Mouse (Mus musculus): ENCODE data around the gene Dnajc2. TPM values are rescaled to one million over a fixed set of nuclear protein-coding genes. Genes with fewer than 3 reads are reported as not detected.

The Dnajc2 gene
- total RNA-seq (2021) = 10 to 100 TPM; 33.7 to 34.6 TPM
- long read RNA-seq, experiment 1, transcript Dnajc2-201 (17 exons, 2,133 nt) = major isoform, 48 of 58 reads
- long read RNA-seq, experiment 1, transcript Dnajc2-204 (17 exons, 1,994 nt) = minor isoform, 5 of 58 reads
- long read RNA-seq, experiment 1, partial matches to known transcripts = 2 of 58 reads
- long read RNA-seq, experiment 1, other reads (novel, unspliced or antisense) = 3 of 58 reads
- long read RNA-seq, experiment 2, transcript Dnajc2-201 (17 exons, 2,133 nt) = major isoform, 27 of 31 reads
- long read RNA-seq, experiment 2, partial matches to known transcripts = 2 of 31 reads
- long read RNA-seq, experiment 2, other reads (novel, unspliced or antisense) = 0 of 31 reads

DNA sequence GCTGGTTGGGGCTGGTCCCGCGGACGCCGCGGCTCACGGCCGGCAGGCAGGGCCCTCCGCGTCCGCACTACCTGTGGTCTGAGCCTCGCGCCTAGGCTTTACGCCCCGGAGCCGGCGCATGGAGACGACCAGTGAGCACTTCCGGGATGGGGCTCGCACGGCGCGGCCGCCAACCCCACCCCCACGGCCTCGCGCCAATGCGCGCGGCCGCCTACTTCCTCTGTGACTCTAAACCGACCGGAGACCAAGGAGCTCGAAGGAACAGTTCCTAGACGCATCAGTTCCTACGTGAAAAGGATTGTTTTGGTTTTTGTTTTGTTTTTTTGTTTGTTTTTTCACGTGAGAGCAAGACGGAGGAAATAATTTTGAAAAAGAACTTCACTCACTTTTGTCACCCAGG is at the start of gene Dnajc2, which contains the start of gene Psmc2:
Gene Dnajc2, minus strand, starts transcription at position 199 of the 400 bp plus-strand sequence.
Gene Psmc2, plus strand, starts transcription at position 231 of the 400 bp plus-strand sequence.
- DNase-seq (ENCODE audit: low spot score in 2 of 2) = peak; percentile 91 to 92

GRCm38 (mm10) chr5:21831761-21832160 is 46.7 kb upstream of the Dnajc2 start:
- DNase-seq (ENCODE audit: low spot score in 2 of 2) = no peak
- intact Hi-C loops (cut with DNase I) = no loop called here

More for the DNA sequence above, at the start of gene Dnajc2, which contains the start of gene Psmc2:
- intact Hi-C loops (cut with DNase I) = loop anchor here (10.0 kb wide), 1 partner anchor 730 kb away; no protein-coding TSS in a partner anchor

DNA sequence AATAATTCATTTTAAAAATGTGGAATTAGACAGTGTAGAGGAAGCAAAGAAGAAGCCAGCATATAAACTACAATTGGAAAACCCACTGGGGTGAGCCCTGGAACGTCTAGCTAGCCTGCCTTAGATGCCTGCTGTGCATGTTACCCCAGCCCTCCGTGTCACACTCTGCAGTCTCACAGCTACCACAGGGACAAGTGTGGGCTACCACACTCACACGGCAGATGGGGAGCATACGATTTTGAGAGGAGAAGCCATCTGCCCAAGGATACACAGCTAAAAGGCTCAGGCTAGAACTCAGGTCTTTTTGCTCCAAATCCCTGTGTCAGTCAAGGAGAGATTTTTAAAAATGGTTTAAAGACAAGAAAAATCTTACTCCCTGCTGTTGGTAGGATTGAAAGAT is 43.8 kb upstream of the Dnajc2 start:
- intact Hi-C loops (cut with DNase I) = no loop called here
- peak; percentile 8 to 21 for DNase-seq (ENCODE audit: low spot score in 2 of 2)

- intact Hi-C loops (cut with DNase I) = no loop called here
- no peak for DNase-seq (ENCODE audit: low spot score in 2 of 2)
Observed at GRCm38 (mm10) chr5:21827643-21828042, 42.6 kb upstream of the Dnajc2 start.

- intact Hi-C loops (cut with DNase I) = no loop called here
- DNase-seq (ENCODE audit: low spot score in 2 of 2) = no peak
Observed at GRCm38 (mm10) chr5:21826370-21826769, 41.3 kb upstream of the Dnajc2 start.

GRCm38 (mm10) chr5:21813994-21814393 is 28.9 kb upstream of the Dnajc2 start:
- intact Hi-C loops (cut with DNase I) = no loop called here
- peak; percentile 49 to 54 for DNase-seq (ENCODE audit: low spot score in 2 of 2)

DNA sequence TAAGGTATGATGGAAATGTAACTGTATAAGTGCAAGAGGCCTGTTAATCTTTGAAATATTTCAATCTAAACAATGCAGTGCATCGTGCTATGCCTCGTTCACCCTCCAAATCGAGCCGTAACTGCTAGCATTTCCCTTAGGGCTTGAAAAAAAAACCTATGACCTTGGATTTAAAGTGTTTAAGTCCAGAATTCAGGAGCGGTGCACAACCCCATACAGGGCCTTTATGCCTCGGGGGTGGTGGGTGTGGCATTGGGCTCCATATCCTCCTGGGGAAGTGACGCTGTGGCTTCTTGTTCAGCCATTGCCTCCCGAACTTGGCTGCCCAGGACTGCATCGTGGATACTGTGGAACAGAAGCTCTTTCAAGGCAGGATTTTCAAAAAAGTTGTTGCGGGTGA is 25.9 kb upstream of the Dnajc2 start:
- intact Hi-C loops (cut with DNase I) = no loop called here
- no peak for DNase-seq (ENCODE audit: low spot score in 2 of 2)

GRCm38 (mm10) chr5:21804837-21805236 is 19.8 kb upstream of the Dnajc2 start:
- intact Hi-C loops (cut with DNase I) = no loop called here
- no peak for DNase-seq (ENCODE audit: low spot score in 2 of 2)

GRCm38 (mm10) chr5:21803691-21804188 is 18.7 kb upstream of the Dnajc2 start:
- intact Hi-C loops (cut with DNase I) = no loop called here
- DNase-seq (ENCODE audit: low spot score in 2 of 2) = no peak

GRCm38 (mm10) chr5:21802907-21803306 is 17.9 kb upstream of the Dnajc2 start:
- intact Hi-C loops (cut with DNase I) = no loop called here
- no peak for DNase-seq (ENCODE audit: low spot score in 2 of 2)

DNA sequence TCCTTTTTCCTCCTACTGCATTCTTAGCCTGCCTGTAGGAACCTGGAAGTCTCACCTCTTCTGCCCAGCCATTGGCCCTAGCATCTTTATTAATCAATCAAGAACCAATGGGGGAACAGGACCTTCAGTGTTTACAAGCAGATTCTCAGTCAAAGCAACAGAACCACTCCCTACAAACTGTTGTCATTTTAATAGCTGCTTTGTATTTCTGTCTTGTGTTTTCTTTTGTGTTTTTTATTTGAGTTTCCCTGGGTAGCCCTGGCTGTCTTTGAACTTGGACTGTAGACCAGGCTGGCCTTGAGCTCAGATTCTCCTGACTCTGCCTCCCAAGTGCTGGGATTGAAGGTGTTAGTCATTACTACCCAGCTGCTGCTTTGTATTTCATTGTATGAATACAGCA is 7.1 kb upstream of the Dnajc2 start:
- intact Hi-C loops (cut with DNase I) = no loop called here
- DNase-seq (ENCODE audit: low spot score in 2 of 2) = no peak

DNA sequence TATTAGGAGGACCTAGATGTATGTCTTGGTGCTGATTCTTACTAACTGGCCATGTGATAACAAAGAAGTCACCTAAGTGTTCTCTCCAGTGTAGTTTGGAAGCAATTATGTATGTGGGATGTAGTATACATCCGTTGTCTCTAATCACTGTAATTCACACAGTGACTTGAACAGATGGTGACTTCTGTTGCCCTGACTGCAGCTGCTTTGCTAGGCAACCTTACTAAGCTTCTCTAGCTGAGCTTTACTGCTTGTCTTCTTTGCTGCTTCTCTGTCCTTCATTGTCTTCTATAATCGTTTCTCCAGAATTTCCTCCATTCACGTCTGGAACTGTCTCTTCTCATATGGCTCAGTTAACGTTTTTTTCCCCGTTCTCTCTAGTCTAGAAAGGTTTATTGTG is 4.0 kb upstream of the Dnajc2 start:
- no peak for DNase-seq (ENCODE audit: low spot score in 2 of 2)
- intact Hi-C loops (cut with DNase I) = loop anchor here (10.0 kb wide), 1 partner anchor 726 kb away; no protein-coding TSS in a partner anchor

DNA sequence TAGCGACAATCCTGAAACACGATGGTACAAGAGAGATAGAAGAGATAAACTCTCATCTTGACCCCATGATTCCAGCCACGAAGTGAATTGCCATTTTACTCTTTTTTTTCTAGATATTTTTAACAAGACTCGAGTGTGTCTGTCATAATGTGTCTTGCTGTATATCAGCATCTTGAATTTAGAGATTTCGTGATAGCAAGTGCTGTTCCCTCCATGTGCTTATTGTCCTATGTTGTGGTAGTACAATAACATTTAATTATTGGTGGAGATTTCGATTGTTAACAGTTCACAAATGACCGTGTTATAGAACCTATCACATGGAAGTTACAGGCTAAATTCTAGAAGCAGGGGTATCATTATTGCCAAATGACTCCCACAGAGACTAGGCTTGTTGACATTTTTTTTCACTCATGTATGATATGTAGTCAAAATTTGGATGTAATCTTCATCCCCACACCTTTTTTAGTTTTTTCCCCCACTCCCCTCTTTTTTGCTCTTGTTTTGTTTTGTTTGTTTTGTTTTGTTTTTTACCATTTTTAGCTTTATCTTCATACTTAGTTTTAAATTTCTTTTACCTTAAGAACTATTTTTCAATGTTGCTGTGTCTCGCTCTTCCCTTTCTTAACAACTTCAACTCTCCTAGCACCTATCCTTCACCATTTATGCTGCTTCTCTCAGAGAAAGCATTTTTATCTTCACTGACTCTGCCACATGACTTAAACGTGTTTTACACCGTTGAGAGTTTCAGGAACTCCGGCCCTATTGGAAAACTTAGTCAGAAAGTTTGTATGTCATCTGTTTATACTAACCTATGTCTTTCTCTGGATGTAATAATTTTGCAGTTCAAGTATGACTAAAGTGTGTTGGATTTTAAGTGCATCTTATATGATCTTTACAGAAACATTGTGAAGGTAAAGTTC is 2.4 kb upstream of the Dnajc2 start:
- DNase-seq (ENCODE audit: low spot score in 2 of 2) = no peak
- intact Hi-C loops (cut with DNase I) = loop anchor here (10.0 kb wide), 1 partner anchor 727 kb away; no protein-coding TSS in a partner anchor

DNA sequence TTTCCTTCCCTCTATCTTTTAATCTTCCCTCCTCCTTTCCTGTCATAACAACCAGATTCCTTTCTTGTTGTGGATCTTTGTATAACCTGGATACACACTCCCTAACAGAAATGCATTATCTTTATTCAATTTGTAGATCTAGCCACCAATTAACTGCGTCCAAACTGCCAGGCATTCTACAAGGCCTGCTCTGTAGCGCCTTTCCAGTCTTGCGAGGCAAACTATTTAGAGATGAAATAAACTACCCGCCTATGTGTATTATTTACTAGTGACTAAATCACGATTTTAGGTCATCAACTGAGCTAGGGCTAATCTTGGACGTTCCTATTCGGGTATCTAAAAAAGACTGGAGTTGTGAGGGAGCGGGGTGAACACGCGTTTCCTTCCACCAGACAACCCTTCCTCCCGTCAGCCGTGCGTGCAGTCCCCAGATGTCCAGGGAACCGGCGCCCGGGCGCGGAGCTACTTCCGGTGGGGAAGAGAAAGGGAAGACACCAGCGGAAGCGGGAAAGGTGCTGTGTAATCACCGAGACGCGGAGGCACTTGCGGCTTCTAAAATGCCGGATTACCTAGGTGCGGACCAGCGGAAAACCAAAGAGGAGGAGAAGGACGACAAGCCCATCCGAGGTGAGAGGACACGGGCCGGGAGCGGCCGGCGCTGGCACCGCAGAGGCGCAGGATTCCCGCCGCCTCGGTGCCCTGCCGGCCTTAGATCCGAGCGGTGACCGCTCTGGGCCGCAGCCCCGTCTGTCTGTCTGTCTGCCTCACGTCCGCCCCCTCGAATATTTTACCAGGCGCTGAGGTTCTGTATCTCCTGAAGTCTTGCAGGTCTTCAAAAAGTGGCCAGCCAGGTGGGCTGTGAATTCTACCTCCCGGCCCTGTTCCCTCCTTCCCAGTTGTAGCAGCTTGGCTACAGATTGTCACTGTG is 1.5 kb upstream of the Dnajc2 start:
- peak; percentile 91 to 94 for DNase-seq (ENCODE audit: low spot score in 2 of 2)
- intact Hi-C loops (cut with DNase I) = loop anchor here (10.0 kb wide), 1 partner anchor 728 kb away; no protein-coding TSS in a partner anchor

DNA sequence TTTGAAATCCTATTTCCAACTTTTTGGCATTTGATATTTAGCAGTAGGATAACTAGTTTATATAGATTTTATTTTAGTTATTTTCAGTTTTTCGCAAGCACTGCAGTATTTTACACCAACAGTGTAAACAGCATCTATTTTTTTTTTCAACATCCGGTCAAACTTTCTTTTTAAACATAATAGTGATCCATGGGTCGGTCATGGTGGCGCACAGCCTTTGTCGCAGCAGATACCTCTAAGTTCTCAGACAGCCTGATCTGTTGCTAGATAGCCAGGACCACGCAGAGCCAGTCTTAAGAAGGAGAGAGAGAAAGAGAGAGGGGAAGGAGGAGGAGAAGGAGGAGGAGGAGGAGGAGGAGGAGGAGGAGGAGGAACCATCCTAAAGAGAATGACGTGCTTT is 725 bp upstream of the Dnajc2 start:
- intact Hi-C loops (cut with DNase I) = loop anchor here (10.0 kb wide), 1 partner anchor 729 kb away; no protein-coding TSS in a partner anchor
- no peak for DNase-seq (ENCODE audit: low spot score in 2 of 2)

DNA sequence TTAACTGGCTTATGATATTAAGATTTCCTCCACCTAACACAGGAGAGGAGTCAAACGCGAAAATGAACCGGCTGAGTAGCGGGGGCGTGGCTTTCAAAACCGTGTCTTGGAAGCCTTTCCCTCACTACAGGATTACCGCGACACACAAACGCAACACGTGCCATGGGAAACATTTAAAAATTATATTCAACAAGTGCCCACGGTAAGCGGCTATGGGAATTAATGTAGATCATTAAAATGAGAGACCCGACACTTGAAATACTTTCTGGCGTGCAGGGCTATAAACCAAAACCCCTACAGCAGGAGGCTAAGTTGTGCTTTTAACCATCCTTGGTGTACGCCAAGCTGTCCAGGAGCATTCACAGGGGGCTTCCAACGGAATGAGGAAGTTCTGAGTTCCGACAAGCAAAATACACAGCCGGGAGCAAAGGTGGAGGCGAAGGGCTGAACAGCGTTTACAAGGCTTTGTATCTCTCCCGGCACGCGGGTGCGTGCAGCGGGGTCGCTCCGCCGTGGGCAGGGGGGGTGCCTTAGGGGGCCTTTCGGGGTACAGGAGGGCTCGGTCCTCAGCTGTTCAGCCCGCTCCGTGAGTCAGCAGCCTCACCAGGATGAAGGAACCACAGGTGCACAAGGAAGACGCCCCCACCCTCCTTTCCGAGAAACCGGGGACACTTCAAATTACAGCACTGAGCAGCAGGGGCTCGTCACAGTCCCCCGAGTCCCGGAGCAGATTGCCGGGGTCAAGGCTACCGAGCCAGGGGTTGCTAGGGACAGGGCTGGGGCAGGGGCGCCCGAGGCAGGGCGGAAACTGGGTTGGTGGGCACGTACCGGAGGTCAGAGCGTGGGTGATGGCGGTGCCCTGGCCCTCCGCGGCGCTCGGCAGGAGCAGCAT is 644 bp downstream of the Dnajc2 start:
- DNase-seq (ENCODE audit: low spot score in 2 of 2) = no peak
- intact Hi-C loops (cut with DNase I) = loop anchor here (10.0 kb wide), 1 partner anchor 730 kb away; no protein-coding TSS in a partner anchor

DNA sequence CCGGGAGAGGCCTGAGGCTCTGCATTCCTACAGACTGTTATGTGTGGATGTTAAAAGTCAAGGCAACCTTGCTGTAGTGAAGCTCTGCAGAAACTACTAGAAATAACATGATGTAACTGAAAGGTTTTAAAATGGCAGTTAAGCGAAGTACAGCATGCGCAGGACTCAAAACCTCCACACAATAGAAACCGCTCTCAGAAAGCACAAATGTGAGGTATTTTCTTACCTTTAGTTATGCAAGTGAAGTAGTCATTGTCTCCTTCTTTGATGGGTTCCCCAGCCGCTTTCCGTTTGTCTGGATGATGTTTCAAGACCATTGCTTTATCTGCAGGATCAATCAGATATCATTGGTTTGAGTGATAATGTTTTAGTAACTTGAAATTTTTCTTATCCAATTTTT is 8.6 kb downstream of the Dnajc2 start:
- intact Hi-C loops (cut with DNase I) = no loop called here
- DNase-seq (ENCODE audit: low spot score in 2 of 2) = no peak

GRCm38 (mm10) chr5:21769841-21770240 is 15.2 kb downstream of the Dnajc2 start:
- no peak for DNase-seq (ENCODE audit: low spot score in 2 of 2)
- intact Hi-C loops (cut with DNase I) = no loop called here
